Mouse (Mus musculus) limb, embryonic 13.5 days (tissue): ENCODE data around the gene Ggt1. TPM values are rescaled to one million over a fixed set of nuclear protein-coding genes. Genes with fewer than 3 reads are reported as not detected.

Experiments
- ATAC-seq: fragments of 200-750 bp; cut with Nextera tagmentation; 2 replicates; pipeline ENCODE4 v1.8.0; 2017; ENCODE audit warnings: low read depth, moderate number of reproducible peaks, moderate TSS enrichment; ENCODE audit not compliant: low FRiP score
- H3K27ac ChIP-seq: fragments of 300-500 bp; sonication (generic); 2 replicates; pipeline ENCODE4 v1.5.1; 2015; ENCODE audit warnings: inconsistent platforms, mild to moderate bottlenecking, moderate library complexity
- H3K27me3 ChIP-seq: fragments of 300-500 bp; sonication (generic); 2 replicates; pipeline ENCODE4 v1.6.1; 2015; ENCODE audit warnings: mild to moderate bottlenecking, inconsistent platforms
- H3K36me3 ChIP-seq: fragments of 300-500 bp; sonication (generic); 2 replicates; pipeline ENCODE4 v1.6.1; 2015; ENCODE audit warnings: inconsistent platforms, mild to moderate bottlenecking, moderate library complexity
- H3K4me1 ChIP-seq: fragments of 300-500 bp; sonication (generic); 2 replicates; pipeline ENCODE4 v1.6.1; 2015; ENCODE audit warnings: inconsistent platforms
- H3K4me2 ChIP-seq: fragments of 300-500 bp; sonication (generic); replicated peaks from 2 replicates; pipeline ENCODE4 v1.6.1; 2015; ENCODE audit warnings: inconsistent platforms, mild to moderate bottlenecking, moderate library complexity
- H3K4me3 ChIP-seq: fragments of 300-500 bp; sonication (generic); 2 replicates; pipeline ENCODE4 v1.5.1; 2015; ENCODE audit warnings: moderate library complexity, mild to moderate bottlenecking, inconsistent platforms
- H3K9ac ChIP-seq: fragments of 300-500 bp; sonication (generic); 2 replicates; pipeline ENCODE4 v1.6.1; 2015; ENCODE audit warnings: mild to moderate bottlenecking, inconsistent platforms
- H3K9me3 ChIP-seq: fragments of 300-500 bp; sonication (generic); 2 replicates; pipeline ENCODE4 v1.6.1; 2016; ENCODE audit warnings: inconsistent platforms
- WGBS: fragments of 180-500 bp; shearing (Covaris S2); methylation state at CpG from one replicate; pipeline ENCODE4 v1.1.7; 2015; 5-methylcytosine and 5-hydroxymethylcytosine counted together
- polyA plus RNA-seq: library from polyadenylated mRNA; unstranded; fragments of >200 nt; fragmentation: Nextera tagmentation; extraction: Ambion mirVana; gene quantifications from 2 replicates; pipeline ENCODE4 v1.2.1, GENCODE M21; 2015

Ggt1 gene
- polyA plus RNA-seq, 1 experiment from 2014 or later = 0.57 TPM

DNA sequence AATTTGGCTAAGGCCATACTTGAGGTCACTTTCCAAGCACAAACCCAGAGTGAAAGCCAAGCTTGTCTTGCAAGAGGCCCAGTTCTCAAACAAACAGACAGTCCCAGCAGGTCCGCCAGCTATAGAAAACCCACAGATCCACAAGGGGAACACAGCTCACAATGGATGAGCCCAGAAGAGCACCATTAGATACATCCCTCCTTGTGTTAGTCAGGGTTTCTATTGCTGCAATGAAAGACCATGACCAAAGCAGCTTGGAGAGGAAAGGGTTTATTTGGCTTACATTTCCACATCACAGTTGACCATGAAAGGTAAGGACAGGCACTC is 25.1 kb downstream of the Ggt1 start:
- H3K4me1 ChIP-seq = peaks cover 24% of the 10 kb centered on the region
- H3K9me3 ChIP-seq = no peaks in the 10 kb centered on the region
- ATAC-seq = peak; percentile 9; the same call in 1 of the 2 replicates
- H3K4me3 ChIP-seq = no peak overlapping the region
- peak overlapping the region; percentile 58; the same call in 1 of the 2 replicates for H3K4me2 ChIP-seq
- no peak overlapping the region for H3K9ac ChIP-seq
- WGBS = 92% methylated on average over 1 of the region's 1 CpGs
- no peak overlapping the region for H3K27ac ChIP-seq
- 0 out of 2 replicates have a peak, but pooled peaks cover 6% of the 10 kb centered on the region for H3K27me3 ChIP-seq
- H3K36me3 ChIP-seq = no peaks in the 10 kb centered on the region

DNA sequence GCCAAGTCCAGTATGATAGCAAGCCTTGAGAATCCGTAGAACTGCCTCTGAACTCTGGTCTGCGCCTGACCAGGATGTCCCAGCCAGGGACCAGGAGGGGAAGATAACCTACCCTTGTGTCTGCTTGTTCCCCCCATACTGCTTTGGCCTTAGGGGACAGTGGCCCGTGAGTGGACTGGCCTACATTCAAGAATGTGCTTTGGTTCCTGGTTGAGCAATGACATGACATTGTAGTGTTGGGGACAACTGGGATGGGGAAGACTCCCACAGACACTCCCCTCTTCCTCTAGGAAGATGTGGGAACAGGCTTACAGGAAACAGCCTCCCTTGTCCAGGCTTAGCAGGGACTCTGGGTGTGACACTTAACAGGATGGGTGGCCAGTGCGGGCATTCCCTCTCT is 26.4 kb downstream of the Ggt1 start:
- Histone ChIP-seq H3K4me3 (no peak overlapping the region), H3K27me3 (0 out of 2 replicates have a peak, but pooled peaks cover 6% of the 10 kb centered on the region), H3K36me3 (no peaks in the 10 kb centered on the region), H3K4me2 (no peak overlapping the region), H3K9ac (no peak overlapping the region), H3K27ac (no peak overlapping the region), H3K9me3 (no peaks in the 10 kb centered on the region), H3K4me1 (peaks cover 24% of the 10 kb centered on the region)
- ATAC-seq = no peak
- WGBS = 86% methylated on average over 4 of the region's 4 CpGs

DNA sequence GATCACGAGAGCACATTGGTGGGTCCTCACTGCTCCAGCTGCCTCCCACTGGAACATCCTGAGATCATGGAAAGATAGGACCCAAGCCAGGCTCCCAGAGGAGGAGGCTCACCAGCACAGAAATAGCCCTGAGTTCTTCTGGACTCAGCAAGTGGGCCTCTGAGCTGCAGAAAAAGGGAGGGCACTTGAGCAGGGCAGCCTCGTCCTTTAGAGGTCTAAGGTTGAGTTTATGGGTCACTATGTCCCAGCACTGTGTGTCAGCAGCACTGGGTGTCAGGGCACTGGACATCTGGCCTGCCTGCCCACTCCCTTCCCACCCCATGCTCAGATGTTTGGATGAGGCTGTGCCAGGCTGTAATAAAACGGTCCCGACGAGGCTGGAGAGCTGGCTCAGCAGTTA is 26.9 kb downstream of the Ggt1 start:
- ATAC-seq = no peak
- H3K27me3 ChIP-seq = 0 out of 2 replicates have a peak, but pooled peaks cover 6% of the 10 kb centered on the region
- no peaks in the 10 kb centered on the region for H3K36me3 ChIP-seq
- H3K4me3 ChIP-seq = no peak overlapping the region
- peaks cover 24% of the 10 kb centered on the region for H3K4me1 ChIP-seq
- H3K4me2 ChIP-seq = no peak overlapping the region
- WGBS = 42% methylated on average over 5 of the region's 5 CpGs
- H3K27ac ChIP-seq = no peak overlapping the region
- no peak overlapping the region for H3K9ac ChIP-seq
- H3K9me3 ChIP-seq = no peaks in the 10 kb centered on the region

DNA sequence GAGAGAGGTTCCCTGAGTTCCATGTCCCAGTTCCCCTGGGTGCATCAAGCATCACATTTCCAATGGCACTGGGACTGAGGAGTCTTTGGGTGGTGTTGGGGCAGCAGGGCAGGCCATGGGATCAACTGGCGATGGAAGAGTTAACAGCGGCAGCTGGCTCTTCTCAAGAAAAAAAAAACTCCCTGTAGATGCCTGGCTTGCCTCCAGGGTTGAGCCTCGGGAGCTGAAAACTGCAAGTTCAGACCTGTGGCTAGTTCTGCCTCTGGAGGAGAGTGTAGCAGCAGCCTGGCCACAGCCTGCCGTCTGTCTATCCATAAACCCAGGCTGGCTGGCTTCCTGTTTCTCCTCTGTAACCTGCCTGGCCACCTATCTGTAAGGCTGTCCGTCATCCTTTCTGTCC is 27.7 kb downstream of the Ggt1 start, which contains the start of gene Ggt5:
Ggt5 (plus strand) TSS at position 212 of the 400 bp plus-strand sequence.
- no peak within 1 kb of the TSS; the same call in 1 of the 2 replicates for H3K27ac ChIP-seq
- peak within 1 kb of the TSS; percentile 36; the same call in 1 of the 2 replicates for H3K9ac ChIP-seq
- no peaks in the 10 kb centered on the region for H3K36me3 ChIP-seq
- ATAC-seq = no peak
- 0 out of 2 replicates have a peak, but pooled peaks cover 6% of the 10 kb centered on the region for H3K27me3 ChIP-seq
- 19% methylated on average over 5 of the region's 5 CpGs for WGBS
- no peaks in the 10 kb centered on the region for H3K9me3 ChIP-seq
- H3K4me2 ChIP-seq = peak within 1 kb of the TSS; percentile 45
- no peak within 1 kb of the TSS for H3K4me3 ChIP-seq
- H3K4me1 ChIP-seq = peaks cover 24% of the 10 kb centered on the region

DNA sequence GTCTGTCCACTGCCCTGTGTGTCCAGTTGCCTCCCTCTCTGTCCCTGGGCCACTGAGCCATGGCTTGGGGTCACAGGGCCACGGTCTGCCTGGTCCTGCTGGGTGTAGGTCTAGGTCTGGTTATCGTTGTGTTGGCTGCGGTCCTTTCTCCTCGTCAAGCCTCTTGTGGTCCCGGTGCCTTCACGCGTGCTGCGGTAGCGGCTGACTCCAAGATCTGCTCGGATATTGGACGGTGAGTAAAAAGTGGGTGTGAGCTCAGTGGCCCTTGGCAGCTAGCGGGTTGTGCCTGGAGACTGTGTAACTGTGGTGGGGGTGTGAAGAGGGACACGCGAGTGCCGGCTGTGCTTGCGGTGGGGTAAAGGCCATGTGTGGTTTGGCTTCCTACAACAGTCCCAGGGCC is 28.2 kb downstream of the Ggt1 start:
- Histone ChIP-seq H3K9ac (peak overlapping the region; percentile 36; the same call in 1 of the 2 replicates), H3K36me3 (no peaks in the 10 kb centered on the region), H3K4me3 (no peak overlapping the region), H3K4me1 (peaks cover 24% of the 10 kb centered on the region), H3K27ac (no peak overlapping the region; the same call in 1 of the 2 replicates), H3K27me3 (0 out of 2 replicates have a peak, but pooled peaks cover 6% of the 10 kb centered on the region), H3K4me2 (peak overlapping the region; percentile 45), H3K9me3 (no peaks in the 10 kb centered on the region)
- no peak for ATAC-seq
- WGBS = 57% methylated on average over 16 of the region's 16 CpGs

DNA sequence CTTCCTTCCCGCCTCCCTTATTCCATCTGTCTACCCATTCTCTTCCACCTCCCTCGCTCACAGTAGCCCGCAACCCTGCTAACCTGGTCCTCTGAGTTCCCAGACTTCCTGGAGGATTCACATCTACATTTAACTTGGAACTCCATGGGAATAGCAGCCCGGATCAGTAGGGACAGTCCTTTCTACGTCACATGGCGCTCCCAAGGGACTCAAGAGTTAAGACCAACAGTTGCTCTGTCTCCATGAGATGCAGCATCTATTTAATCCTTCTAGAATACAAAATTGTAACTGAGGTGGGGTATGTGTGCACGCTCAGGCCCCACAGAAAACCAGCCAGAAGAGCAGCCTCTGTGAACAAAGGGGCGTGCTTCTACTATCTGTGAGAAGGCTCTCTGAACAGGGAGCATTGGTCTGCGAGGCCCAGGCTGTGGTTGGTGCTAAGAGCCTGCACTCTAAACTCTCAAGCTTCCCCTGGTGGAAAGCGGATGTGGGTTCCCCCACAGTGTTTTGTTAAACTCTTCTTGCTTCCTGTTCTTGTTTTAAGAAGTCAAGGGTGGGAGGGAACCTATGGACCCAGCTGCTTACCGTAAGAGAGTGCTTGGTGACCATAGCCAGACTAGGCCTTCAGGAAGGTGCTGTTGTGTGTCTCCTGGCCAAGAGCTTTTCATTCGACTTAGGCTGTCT is 29.9 kb downstream of the Ggt1 start:
- no peak for ATAC-seq
- no peaks in the 10 kb centered on the region for H3K27me3 ChIP-seq

DNA sequence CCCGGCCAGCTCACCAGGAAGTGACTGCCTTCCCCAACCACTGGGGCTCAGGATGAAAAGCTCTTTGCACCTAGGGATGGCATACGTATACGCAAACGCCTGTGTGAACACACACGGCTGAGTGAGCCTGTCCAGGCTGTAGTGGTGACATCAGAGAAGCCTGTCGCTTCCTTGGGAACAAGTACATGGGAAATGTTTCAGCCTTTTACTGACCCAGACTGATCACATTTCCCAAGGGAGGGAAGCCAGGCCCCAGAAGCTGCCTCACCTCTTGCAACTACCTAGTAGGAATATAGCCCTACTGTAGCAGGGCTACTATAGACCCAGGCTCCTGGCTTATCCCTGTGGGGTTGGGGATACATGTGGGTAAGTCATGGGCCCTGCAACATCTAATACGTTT is 31.2 kb downstream of the Ggt1 start:
- Histone ChIP-seq H3K4me2 (no peak overlapping the region), H3K27me3 (no peaks in the 10 kb centered on the region), H3K9ac (no peak overlapping the region), H3K4me1 (peaks cover 17% of the 10 kb centered on the region), H3K9me3 (peaks cover 8% of the 10 kb centered on the region), H3K27ac (no peak overlapping the region), H3K4me3 (no peak overlapping the region), H3K36me3 (no peaks in the 10 kb centered on the region)
- WGBS = 77% methylated on average over 7 of the region's 7 CpGs
- no peak for ATAC-seq

More for the DNA sequence above, 29.9 kb downstream of the Ggt1 start:
- Histone ChIP-seq H3K4me2 (no peak overlapping the region), H3K4me1 (peaks cover 19% of the 10 kb centered on the region), H3K9me3 (no peaks in the 10 kb centered on the region), H3K4me3 (no peak overlapping the region), H3K36me3 (no peaks in the 10 kb centered on the region), H3K9ac (no peak overlapping the region), H3K27ac (no peak overlapping the region)
- WGBS = 76% methylated on average over 12 of the region's 12 CpGs

DNA sequence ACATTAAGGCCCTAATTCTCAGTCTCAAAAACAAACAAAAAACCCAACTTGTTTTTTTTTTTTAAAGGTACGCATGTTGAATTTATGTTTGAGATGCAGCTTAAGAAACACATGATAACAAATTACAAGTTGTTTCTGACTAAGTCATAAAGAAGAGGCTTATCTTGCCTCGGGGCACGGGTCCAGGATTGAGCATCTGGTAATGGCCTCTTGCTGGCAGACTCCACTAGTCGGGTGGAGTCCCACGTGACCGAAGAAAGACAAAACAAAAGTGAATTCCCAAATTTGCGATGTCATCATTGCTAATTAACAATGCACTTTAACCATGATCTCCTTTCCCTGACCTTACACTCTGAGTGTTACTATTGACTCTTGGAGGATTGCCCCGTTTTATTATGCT is 34.6 kb downstream of the Ggt1 start:
- H3K9ac ChIP-seq = no peak overlapping the region
- 84% methylated on average over 8 of the region's 8 CpGs for WGBS
- peaks cover 20% of the 10 kb centered on the region for H3K9me3 ChIP-seq
- H3K4me3 ChIP-seq = no peak overlapping the region
- H3K27ac ChIP-seq = no peak overlapping the region
- H3K4me1 ChIP-seq = no peaks in the 10 kb centered on the region
- H3K27me3 ChIP-seq = no peaks in the 10 kb centered on the region
- ATAC-seq = no peak
- H3K4me2 ChIP-seq = no peak overlapping the region
- H3K36me3 ChIP-seq = no peaks in the 10 kb centered on the region

DNA sequence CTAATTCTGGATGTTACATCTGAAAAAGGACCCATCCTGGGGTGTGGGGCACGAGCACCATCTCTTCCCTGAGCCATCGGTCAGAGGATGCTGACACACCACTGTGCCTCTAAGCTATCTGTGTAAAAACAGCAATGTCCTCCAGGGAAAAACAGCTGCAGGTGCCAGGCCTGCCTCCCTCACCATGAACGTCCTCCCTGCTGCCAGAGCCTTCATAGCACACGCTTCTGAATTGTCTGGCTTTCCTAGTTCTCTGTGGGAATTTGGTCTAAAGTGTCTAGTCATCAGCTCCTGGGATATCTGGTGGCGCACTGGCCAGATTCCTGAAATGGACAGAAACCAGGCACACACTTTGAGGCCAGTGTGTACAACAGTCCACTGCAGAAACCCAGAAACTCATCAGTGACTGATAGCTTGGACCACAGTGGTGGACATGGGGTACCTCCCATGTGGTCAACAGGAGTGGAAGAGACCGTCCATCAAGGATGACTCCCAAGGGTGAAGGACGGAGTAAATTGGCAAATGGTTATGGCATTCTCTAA is 38.9 kb downstream of the Ggt1 start:
- no peaks in the 10 kb centered on the region for H3K27me3 ChIP-seq
- H3K4me3 ChIP-seq = no peak overlapping the region
- no peaks in the 10 kb centered on the region for H3K4me1 ChIP-seq
- WGBS = 82% methylated on average over 7 of the region's 7 CpGs
- no peak overlapping the region for H3K9ac ChIP-seq
- no peak overlapping the region for H3K27ac ChIP-seq
- H3K36me3 ChIP-seq = no peaks in the 10 kb centered on the region
- no peak for ATAC-seq
- H3K9me3 ChIP-seq = peaks cover 20% of the 10 kb centered on the region
- no peak overlapping the region for H3K4me2 ChIP-seq

DNA sequence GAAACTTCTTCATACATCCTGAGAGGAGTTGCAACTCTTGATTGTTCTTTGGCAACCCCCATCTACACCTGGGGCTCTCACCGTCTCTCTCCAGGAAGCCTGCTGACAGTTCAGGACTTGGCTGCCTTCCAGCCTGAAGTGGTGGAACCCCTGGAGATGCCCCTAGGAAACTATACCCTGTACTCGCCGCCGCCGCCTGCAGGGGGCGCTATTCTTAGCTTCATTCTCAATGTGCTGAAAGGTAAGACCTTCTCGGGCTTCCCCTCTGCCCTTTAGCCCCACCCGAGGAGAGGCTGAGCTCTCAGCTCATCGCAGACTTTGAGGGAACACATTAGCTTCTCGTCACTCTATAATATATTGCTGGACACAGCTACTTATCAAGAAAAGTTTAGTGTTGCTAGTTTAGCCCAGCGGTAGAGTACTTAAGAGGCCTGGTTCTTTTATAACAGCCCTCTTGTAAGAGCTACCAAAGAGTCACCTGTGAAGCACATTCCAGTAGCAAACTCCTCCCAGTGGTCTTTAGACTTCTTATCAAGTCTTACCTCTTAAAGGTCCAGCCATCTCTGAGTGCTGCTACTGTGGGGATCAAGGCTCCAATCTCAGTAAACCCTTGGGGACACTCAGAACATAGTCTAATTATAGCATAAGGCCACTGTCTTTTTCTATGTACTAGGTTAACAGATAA is 43.9 kb downstream of the Ggt1 start:
- no peak for ATAC-seq
- Histone ChIP-seq H3K36me3 (no peaks in the 10 kb centered on the region), H3K4me2 (no peak overlapping the region)

DNA sequence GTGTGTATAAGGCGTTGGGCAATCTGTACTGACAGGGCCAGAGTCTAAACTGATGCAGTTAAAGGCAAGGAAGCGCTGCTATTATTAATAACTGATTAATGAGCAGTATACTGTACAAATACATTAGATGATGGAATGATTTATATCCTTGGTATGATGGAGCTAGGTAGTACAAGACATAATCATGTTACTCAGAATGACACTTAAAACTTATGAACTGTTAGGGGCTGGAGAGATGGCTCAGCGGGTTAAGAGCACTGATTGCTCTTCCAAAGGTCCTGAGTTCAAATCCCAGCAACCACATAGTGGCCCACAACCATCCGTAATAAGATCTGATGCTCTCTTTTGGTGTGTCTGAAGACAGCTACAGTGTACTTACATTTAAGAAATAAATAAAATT is 45.8 kb downstream of the Ggt1 start:
- WGBS = 81% methylated on average over 4 of the region's 4 CpGs
- no peak for ATAC-seq
- Histone ChIP-seq H3K4me3 (no peak overlapping the region), H3K9ac (no peak overlapping the region), H3K27ac (no peak overlapping the region), H3K4me2 (no peak overlapping the region), H3K9me3 (no peaks in the 10 kb centered on the region), H3K27me3 (no peaks in the 10 kb centered on the region), H3K4me1 (no peaks in the 10 kb centered on the region), H3K36me3 (no peaks in the 10 kb centered on the region)

More for the DNA sequence above, 43.9 kb downstream of the Ggt1 start:
- Histone ChIP-seq H3K27ac (no peak overlapping the region), H3K4me3 (no peak overlapping the region), H3K9ac (no peak overlapping the region), H3K9me3 (no peaks in the 10 kb centered on the region), H3K27me3 (no peaks in the 10 kb centered on the region), H3K4me1 (no peaks in the 10 kb centered on the region)
- 37% methylated on average over 11 of the region's 11 CpGs for WGBS

DNA sequence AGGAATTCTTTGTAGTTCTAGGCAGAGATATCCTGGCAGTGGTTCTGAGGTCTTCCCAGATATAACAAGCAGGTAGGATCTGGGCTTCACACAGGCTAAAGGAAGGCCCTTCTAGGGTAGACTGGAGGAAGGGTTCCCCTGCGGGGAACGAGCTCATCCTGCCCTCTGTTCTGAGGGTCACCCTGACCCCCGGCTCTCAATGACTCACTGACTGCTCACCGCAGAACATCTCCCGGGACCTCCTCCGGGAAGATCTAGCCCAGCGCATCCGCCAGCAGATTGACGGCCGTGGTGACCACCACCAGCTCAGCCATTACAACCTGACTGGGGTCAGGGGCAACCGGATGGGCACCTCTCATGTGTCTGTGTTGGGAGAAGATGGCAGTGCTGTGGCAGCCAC is 47.6 kb downstream of the Ggt1 start:
- Histone ChIP-seq H3K27ac (no peak overlapping the region), H3K36me3 (no peaks in the 10 kb centered on the region), H3K4me1 (no peaks in the 10 kb centered on the region), H3K27me3 (no peaks in the 10 kb centered on the region), H3K9me3 (no peaks in the 10 kb centered on the region), H3K4me2 (no peak overlapping the region), H3K9ac (no peak overlapping the region), H3K4me3 (no peak overlapping the region)
- no peak for ATAC-seq
- WGBS = 91% methylated on average over 11 of the region's 11 CpGs
